ENCODE assay signal across 8 mouse cellular contexts in genomic region chr3:51583574-51584391, GRCm38 (mm10). TPM values are rescaled to one million over a fixed set of nuclear protein-coding genes. Genes with fewer than 3 reads are reported as not detected.
DNase-seq lines count a peak whose midpoint lies in the region; ATAC-seq lines count a peak whose summit lies in the region.

No protein-coding gene starts in this region.

- peaks cover 16% of the 10 kb centered on the region for H3K4me1 ChIP-seq in hindbrain, embryonic 13.5 days (replicated peaks)

- peak; percentile 81 for ATAC-seq in hindbrain, embryonic 13.5 days (ENCODE audit: low FRiP score)

- 27% methylated on average over 18 of the region's 18 CpGs for WGBS in hindbrain, embryonic 13.5 days

- peak; percentile 93 for DNase-seq in MN1 (ENCODE audit: low spot score)
- DNase-seq in cerebellum, adult 8-10 months = peak; percentile 83
- DNase-seq in frontal cortex, postnatal 14 days (ENCODE audit: low spot score in 2 of 2) = peak; percentile 65 to 82
- peak; percentile 78 for DNase-seq in layer of hippocampus, adult 9-11 months
- DNase-seq in lung, postnatal 4 days = peak; percentile 57 to 84
- DNase-seq in right cerebral cortex, adult 18-20 months = peak; percentile 83
- peak; percentile 50 for DNase-seq in urinary bladder, postnatal 10 days (ENCODE audit: low spot score)

- H3K9ac ChIP-seq in hindbrain, embryonic 13.5 days = 0 out of 2 replicates have a peak overlapping the region, but pooled peaks have one; percentile 35

- H3K27me3 ChIP-seq in hindbrain, embryonic 13.5 days = 0 out of 2 replicates have a peak, but pooled peaks cover 4% of the 10 kb centered on the region

- H3K4me2 ChIP-seq in hindbrain, embryonic 13.5 days = peak overlapping the region; percentile 17; the same call in 1 of the 2 replicates

- 0 out of 2 replicates have a peak overlapping the region, but pooled peaks have one; percentile 0 for H3K27ac ChIP-seq in hindbrain, embryonic 13.5 days

- no peaks in the 10 kb centered on the region for H3K36me3 ChIP-seq in hindbrain, embryonic 13.5 days

- H3K4me3 ChIP-seq in hindbrain, embryonic 13.5 days = no peak overlapping the region

- no peaks in the 10 kb centered on the region for H3K9me3 ChIP-seq in hindbrain, embryonic 13.5 days

RNA-seq across cellular contexts. Expression of gene Setd7, which starts 23.1 kb away (rescaled TPM):
- polyA plus RNA-seq in hindbrain, embryonic 13.5 days (2015; fragmentation: Nextera tagmentation; extraction: Ambion mirVana) = 2.8 and 3.9 TPM in 2 replicates
